Mouse (Mus musculus) gastrocnemius, postnatal 25 days (tissue): Measurements from ENCODE around the gene Bhlhe40. TPM values are rescaled to one million over a fixed set of nuclear protein-coding genes. Genes with fewer than 3 reads are reported as not detected.

Experiments
- total RNA-seq, 2 experiments: library from RNA; stranded (reverse); gene quantifications; 1 replicate in 1 of 2; 2 replicates in 1 of 2; pipeline ENCODE4 v1.2.3; 2021

Bhlhe40 gene
- total RNA-seq, 2 experiments from 2014 or later = 61.9 to 69.2 TPM

Other genes with a start within 250 kb of the Bhlhe40 start
- 10 to 100 TPM; 89.1 to 93.3 TPM for gene Arl8b, start 122.5 kb downstream of the Bhlhe40 start, total RNA-seq
- gene Edem1, start 168.0 kb downstream of the Bhlhe40 start, total RNA-seq = 1 to 10 TPM; 6.2 to 7.2 TPM